Mouse (Mus musculus): ENCODE data around the gene Myo9a. TPM values are rescaled to one million over a fixed set of nuclear protein-coding genes. Genes with fewer than 3 reads are reported as not detected.
"Not testable (repeated sequence)": the region's sequence is repeated elsewhere in the genome, so short reads cannot be mapped to it uniquely, and the experiment has no call there.

The Myo9a gene
- total and polyA plus RNA-seq, 3 experiments, result 1.6 to 2.6 (median 2.0) TPM

GRCm38 (mm10) chr9:59930248-59930647, 179.6 kb downstream of the Myo9a start:
- no peak overlapping the region for H3K4me3 ChIP-seq (replicated peaks in 1 of 3; ENCODE audit: low read depth in 2 of 3, low read length in 2 of 3, poor library complexity in 1 of 3)
- H3K27ac ChIP-seq (ENCODE audit: insufficient read depth, low read depth), result no peak overlapping the region
- no peaks in the 10 kb centered on the region for H3K79me2 ChIP-seq (replicated peaks; ENCODE audit: control insufficient read depth, extremely low read depth, insufficient read depth, poor library complexity, severe bottlenecking)
- no peak overlapping the region for H3K4me2 ChIP-seq (ENCODE audit: insufficient read depth, low read depth, poor library complexity, severe bottlenecking)
- peak; percentile 77 for TF ChIP-seq MAFK (IDR thresholded peaks at IDR 0.05; ENCODE audit: insufficient replicate concordance, low read length)
- TF ChIP-seq TCF12 (IDR thresholded peaks at IDR 0.05; ENCODE audit: low read depth, low read length), result no peak
- peaks cover 4% of the 10 kb centered on the region for H3K9me3 ChIP-seq (replicated peaks; ENCODE audit: low read length)
- H3K27me3 ChIP-seq (replicated peaks), result no peaks in the 10 kb centered on the region
- dilution Hi-C loops (cut with MboI; ENCODE audit: extremely low pct_ligation_motif_present, extremely low pct_unique_long_range_greater_than_20kb, low sequenced_read_pairs) (no loop called here), in situ Hi-C loops (cut with MboI; ENCODE audit: low pct_ligation_motif_present, low pct_unique_long_range_greater_than_20kb, low sequenced_read_pairs) (no loop called here)
- H3K4me1 ChIP-seq (ENCODE audit: control insufficient read depth in 1 of 2, insufficient read depth in 2 of 2), result peaks cover 0 to 19% of the 10 kb centered on the region in 2 experiments; a peak in 1 of 4 replicates
- peaks cover 0 to 7% of the 10 kb centered on the region in 2 experiments for H3K36me3 ChIP-seq (replicated peaks in 1 of 2; ENCODE audit: control insufficient read depth in 1 of 2, insufficient read depth in 1 of 2, low read length in 1 of 2)
- no peak overlapping the region for H3K9ac ChIP-seq (ENCODE audit: insufficient read depth, low read depth)
- DNase-seq (ENCODE audit: extremely low read depth), result peak; percentile 24

GRCm38 (mm10) chr9:59935866-59936265, 185.2 kb downstream of the Myo9a start:
- DNase-seq (ENCODE audit: extremely low read depth); H3K4me3 ChIP-seq (replicated peaks in 1 of 3; ENCODE audit: low read depth in 2 of 3, low read length in 2 of 3, poor library complexity in 1 of 3); H3K79me2 ChIP-seq (replicated peaks; ENCODE audit: control insufficient read depth, extremely low read depth, insufficient read depth, poor library complexity, severe bottlenecking); H3K27ac ChIP-seq (ENCODE audit: insufficient read depth, low read depth); H3K27me3 ChIP-seq (replicated peaks); in situ Hi-C loops (cut with MboI; ENCODE audit: low pct_ligation_motif_present, low pct_unique_long_range_greater_than_20kb, low sequenced_read_pairs); H3K4me2 ChIP-seq (ENCODE audit: insufficient read depth, low read depth, poor library complexity, severe bottlenecking); H3K9ac ChIP-seq (ENCODE audit: insufficient read depth, low read depth); H3K9me3 ChIP-seq (replicated peaks; ENCODE audit: low read length); dilution Hi-C loops (cut with MboI; ENCODE audit: extremely low pct_ligation_motif_present, extremely low pct_unique_long_range_greater_than_20kb, low sequenced_read_pairs); H3K36me3 ChIP-seq (replicated peaks in 1 of 2; ENCODE audit: control insufficient read depth in 1 of 2, insufficient read depth in 1 of 2, low read length in 1 of 2): not testable (repeated sequence)
- H3K4me1 ChIP-seq (ENCODE audit: control insufficient read depth in 1 of 2, insufficient read depth in 2 of 2), result peaks cover 4 to 15% of the 10 kb centered on the region in 2 experiments; a peak in 3 of 4 replicates
- TF ChIP-seq ZNF384 (IDR thresholded peaks at IDR 0.05; ENCODE audit: low read depth, low read length), result peak; percentile 22

GRCm38 (mm10) chr9:59938529-59938928, 187.8 kb downstream of the Myo9a start:
- Histone ChIP-seq H3K4me3 (replicated peaks in 1 of 3; ENCODE audit: low read depth in 2 of 3, low read length in 2 of 3, poor library complexity in 1 of 3) (no peak overlapping the region), H3K9ac (ENCODE audit: insufficient read depth, low read depth) (no peak overlapping the region), H3K27ac (ENCODE audit: insufficient read depth, low read depth) (no peak overlapping the region), H3K36me3 (replicated peaks in 1 of 2; ENCODE audit: control insufficient read depth in 1 of 2, insufficient read depth in 1 of 2, low read length in 1 of 2) (peaks cover 0 to 2% of the 10 kb centered on the region in 2 experiments), H3K27me3 (replicated peaks) (no peaks in the 10 kb centered on the region), H3K4me2 (ENCODE audit: insufficient read depth, low read depth, poor library complexity, severe bottlenecking) (no peak overlapping the region), H3K9me3 (replicated peaks; ENCODE audit: low read length) (no peaks in the 10 kb centered on the region), H3K4me1 (ENCODE audit: control insufficient read depth in 1 of 2, insufficient read depth in 2 of 2) (peaks cover 7 to 31% of the 10 kb centered on the region in 2 experiments), H3K79me2 (replicated peaks; ENCODE audit: control insufficient read depth, extremely low read depth, insufficient read depth, poor library complexity, severe bottlenecking) (no peaks in the 10 kb centered on the region)
- TF ChIP-seq GABPA (IDR thresholded peaks at IDR 0.05; ENCODE audit: insufficient replicate concordance, low read depth, low read length) (no peak), ETS1 (conservative IDR thresholded peaks at IDR 0.05; ENCODE audit: low read depth, low read length) (no peak)
- dilution Hi-C loops (cut with MboI; ENCODE audit: extremely low pct_ligation_motif_present, extremely low pct_unique_long_range_greater_than_20kb, low sequenced_read_pairs), result no loop called here
- no peak for DNase-seq (ENCODE audit: extremely low read depth)
- in situ Hi-C loops (cut with MboI; ENCODE audit: low pct_ligation_motif_present, low pct_unique_long_range_greater_than_20kb, low sequenced_read_pairs), result no loop called here

GRCm38 (mm10) chr9:59939691-59940090, 189.0 kb downstream of the Myo9a start:
- Histone ChIP-seq H3K4me2 (ENCODE audit: insufficient read depth, low read depth, poor library complexity, severe bottlenecking) (0 out of 2 replicates have a peak overlapping the region, but pooled peaks have one; percentile 59), H3K79me2 (replicated peaks; ENCODE audit: control insufficient read depth, extremely low read depth, insufficient read depth, poor library complexity, severe bottlenecking) (no peaks in the 10 kb centered on the region), H3K36me3 (replicated peaks in 1 of 2; ENCODE audit: control insufficient read depth in 1 of 2, insufficient read depth in 1 of 2, low read length in 1 of 2) (peaks cover 0 to 2% of the 10 kb centered on the region in 2 experiments), H3K9me3 (replicated peaks; ENCODE audit: low read length) (no peaks in the 10 kb centered on the region), H3K4me3 (replicated peaks in 1 of 3; ENCODE audit: low read depth in 2 of 3, low read length in 2 of 3, poor library complexity in 1 of 3) (no peak overlapping the region), H3K27me3 (replicated peaks) (no peaks in the 10 kb centered on the region), H3K4me1 (ENCODE audit: control insufficient read depth in 1 of 2, insufficient read depth in 2 of 2) (peaks cover 7 to 31% of the 10 kb centered on the region in 2 experiments), H3K9ac (ENCODE audit: insufficient read depth, low read depth) (no peak overlapping the region), H3K27ac (ENCODE audit: insufficient read depth, low read depth) (no peak overlapping the region)
- DNase-seq (ENCODE audit: extremely low read depth), result no peak
- dilution Hi-C loops (cut with MboI; ENCODE audit: extremely low pct_ligation_motif_present, extremely low pct_unique_long_range_greater_than_20kb, low sequenced_read_pairs), result no loop called here
- in situ Hi-C loops (cut with MboI; ENCODE audit: low pct_ligation_motif_present, low pct_unique_long_range_greater_than_20kb, low sequenced_read_pairs), result no loop called here
- TF ChIP-seq RCOR1 (conservative IDR thresholded peaks at IDR 0.05; ENCODE audit: low read depth, low read length), result no peak
